Mouse (Mus musculus) hindlimb bud, embryonic 11.5 days (tissue): ENCODE results near the gene Grin2d.
"Not testable (repeated sequence)": the region's sequence is repeated elsewhere in the genome, so short reads cannot be mapped to it uniquely, and the experiment has no call there.

Experiments used
- DNase-seq: peaks from one replicate; pipeline ENCODE4 v3.0.0-alpha.2; 2012; ENCODE audit warnings: low read depth, low spot score; ENCODE audit errors: extremely low spot score

Gene Grin2d

DNA sequence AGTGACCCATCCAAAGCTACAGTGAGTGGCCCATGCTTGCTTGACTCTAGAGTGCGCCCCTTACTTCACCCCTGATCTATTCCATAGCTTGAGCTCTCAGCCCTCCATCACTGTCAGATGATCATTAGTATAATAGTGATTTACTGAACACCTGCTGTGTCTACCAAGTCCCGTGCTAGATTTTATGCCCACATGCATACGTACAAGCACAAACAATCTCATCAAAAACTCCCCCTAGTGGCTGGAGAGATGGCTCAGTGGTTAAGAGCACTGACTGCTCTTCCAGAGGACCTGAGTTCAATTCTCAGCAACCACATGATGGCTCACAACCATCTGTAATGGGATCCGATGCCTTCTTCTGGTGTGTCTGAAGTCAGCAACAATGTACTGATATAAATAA lies 19.9 kb upstream of the Grin2d start:
- DNase-seq: not testable (repeated sequence)

DNA sequence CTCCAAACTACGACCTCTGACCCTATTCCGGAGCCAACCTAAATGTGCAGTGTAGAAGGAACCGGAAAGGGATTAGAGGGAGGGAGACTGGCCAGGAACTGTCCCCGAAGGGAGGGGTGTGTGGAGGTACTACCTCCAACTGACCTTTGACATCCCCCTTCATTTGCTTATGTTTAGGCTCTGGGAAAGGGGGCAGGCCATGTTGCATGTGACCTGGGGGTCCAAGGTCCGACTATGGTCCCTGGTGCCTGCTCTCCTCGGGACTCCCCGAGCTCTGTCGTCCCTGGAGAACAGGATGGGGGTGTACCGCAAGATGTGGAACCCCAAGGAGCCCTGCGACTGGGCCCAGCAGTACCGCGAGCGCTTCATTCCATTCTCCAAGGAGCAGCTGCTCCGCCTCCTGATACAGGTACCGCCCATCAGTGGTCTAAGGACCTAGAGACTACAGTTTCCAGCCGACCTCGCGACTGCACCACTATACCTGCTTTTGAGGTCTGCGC lies 19.1 kb upstream of the Grin2d start:
- no peak for DNase-seq

DNA sequence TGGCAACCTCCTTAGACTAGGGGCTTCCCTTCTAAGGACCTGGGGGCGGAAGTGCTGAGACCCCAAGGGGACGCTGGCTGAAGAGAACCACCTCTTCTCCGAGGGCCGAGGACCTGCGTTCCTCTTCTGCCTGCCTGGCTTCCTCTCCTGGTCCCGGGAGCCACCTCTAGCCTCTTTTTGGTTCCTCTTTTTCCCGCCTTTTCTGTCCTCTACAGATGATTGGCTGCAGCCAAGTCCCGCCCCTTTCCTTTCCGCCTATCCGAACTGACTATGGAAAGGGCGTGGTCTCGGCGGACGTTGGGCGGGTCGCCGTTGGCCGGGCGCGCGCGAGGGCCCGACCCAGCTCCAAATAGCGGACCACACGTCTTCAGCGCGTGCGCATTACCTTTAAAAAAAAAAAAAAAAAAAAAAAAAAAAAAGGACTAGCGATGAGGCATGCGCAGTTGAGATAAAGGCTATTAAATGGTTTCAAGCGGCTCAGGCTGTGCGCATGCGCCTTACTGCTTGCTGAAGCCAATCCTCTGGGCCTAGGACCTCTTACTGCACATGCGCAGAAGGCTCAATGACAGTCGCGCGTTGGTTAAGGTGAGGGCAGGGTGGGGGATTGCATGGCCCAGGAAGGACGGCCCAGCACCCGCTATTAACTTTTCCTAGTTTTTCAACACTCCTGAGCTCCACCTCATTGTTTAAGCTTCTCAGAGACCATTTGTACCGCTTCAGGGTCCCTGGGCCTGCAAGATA lies 18.5 kb upstream of the Grin2d start, which contains the start of the genes Syngr4 and Tmem143:
Syngr4 (minus strand) TSS at position 198 of the 741 bp plus-strand sequence.
Tmem143 (plus strand) TSS at position 425 of the 741 bp plus-strand sequence.
- peak; percentile 99 for DNase-seq

DNA sequence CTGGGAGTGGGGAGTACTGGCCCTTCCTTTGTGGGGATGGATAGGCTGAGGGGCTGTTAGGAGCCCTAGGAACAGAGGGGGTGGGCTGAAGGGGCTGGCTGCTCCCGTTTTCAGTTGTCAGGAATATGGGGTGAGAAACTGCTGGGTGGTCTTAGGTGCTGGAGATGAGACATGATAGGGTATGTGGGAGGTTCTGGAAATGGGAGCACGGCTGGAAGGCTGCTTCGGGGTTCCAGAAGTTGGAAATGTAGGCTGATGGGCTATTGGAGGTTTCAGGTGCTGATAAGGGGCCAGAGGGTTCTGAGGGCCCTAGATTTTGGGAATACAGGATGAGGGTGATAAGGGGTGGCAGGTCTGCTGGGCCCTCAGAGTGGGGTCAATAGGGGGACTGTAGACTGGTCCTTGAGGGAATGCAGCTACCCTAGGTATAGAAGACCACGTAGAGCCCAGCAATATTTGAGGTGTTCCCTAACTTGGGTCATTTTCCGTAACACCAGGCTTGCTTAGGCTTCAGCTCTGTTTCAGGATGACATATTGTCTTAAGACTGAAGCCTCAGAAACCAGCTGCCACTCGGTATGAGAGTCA lies 17.8 kb upstream of the Grin2d start:
- no peak for DNase-seq

DNA sequence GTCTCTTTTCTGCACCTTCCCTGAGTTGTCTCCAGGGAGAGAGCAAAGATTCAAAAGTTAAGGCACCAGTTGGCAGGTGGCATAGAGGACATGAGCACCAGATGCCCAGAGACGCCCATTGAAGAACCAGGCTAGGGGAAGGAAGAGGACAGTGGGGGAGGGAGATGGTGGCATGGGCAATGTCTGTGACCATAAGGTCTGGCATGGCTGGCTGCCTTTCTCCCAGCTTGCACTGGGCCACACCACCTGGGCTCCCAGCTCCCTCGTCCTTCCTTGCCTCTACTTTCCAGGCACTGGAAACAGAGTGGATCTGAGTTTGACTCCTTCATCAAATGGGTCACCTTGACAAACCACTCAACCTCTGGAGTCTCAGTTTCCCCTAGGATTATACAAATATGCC lies 14.5 kb upstream of the Grin2d start:
- no peak for DNase-seq

DNA sequence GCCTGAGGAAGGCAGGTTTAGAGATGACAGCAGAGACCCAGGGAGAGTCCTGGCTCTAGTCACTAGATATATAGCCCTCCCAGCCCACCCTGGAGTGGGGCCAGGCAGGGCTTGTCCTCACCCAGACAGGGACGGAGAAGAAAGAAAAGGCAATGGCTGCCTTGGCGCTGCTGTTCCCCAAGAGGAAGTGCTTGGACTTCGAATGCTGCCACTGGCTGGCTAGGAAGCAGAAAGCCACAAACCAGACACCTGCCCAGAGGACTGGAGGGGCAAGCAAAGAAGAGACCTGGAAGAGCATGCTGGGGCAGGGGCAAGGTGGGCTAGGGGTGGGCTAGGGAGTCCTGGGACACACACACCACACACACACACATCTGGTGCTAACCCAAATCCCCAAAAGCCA lies 9.1 kb upstream of the Grin2d start:
- DNase-seq: no peak

DNA sequence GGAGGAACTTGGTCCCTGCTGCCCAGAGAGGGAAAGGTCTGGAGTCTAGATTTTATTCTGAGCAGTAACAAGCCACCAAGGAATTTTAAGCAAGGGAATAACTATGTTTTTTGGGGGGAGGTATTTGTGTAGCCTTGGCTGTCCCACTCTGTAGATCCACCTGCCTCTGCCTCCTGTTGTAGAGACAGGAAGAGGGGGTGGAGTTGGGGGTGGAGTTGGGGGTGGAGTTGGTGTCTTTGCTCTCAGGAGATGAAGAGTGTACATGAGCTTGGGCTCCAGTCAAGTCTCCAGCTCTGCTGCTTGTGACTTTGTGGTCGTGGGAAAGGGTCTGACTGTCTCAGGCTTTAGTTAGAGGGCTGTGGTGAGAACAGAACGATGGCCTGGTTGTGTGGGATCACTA lies 2.8 kb upstream of the Grin2d start:
- DNase-seq: no peak

DNA sequence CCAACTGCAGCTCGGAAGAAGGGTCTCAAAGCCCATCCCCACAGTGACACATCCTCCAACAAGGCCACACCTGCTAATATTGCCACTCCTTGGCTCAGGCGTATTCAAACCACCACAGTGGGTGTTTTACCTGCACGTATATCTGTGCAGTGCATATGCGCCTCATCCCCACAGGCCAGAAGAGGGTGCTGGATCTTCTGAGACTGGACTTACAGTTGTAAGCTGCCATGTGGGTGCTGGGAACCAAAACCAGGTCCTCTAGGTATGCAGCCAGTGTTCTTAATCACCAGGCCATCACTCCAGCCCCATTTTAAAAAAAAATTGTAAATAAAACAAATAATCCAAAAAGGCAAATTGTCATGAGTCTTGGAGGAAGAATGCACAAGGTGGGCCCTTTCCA lies 2.4 kb upstream of the Grin2d start:
- no peak for DNase-seq

DNA sequence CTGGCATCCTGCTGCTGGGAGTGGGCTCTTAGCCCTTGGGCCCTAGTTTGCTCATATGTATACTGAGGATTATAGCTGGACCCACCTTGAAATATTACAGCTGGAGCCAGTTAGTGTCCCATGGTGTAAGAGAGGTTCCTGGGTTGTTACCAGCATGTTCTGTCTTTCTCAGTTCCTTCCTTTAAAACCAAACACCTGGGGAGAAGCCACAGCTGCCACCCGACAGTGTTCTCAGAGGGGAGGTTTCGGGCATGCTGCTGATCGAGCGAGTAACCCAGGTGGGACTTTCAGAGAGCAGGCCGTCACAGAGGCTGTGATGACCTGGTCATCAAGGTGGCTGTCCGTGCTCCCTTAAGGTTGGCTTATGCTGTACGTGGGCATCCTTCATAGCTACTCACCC lies 1.3 kb downstream of the Grin2d start:
- no peak for DNase-seq

DNA sequence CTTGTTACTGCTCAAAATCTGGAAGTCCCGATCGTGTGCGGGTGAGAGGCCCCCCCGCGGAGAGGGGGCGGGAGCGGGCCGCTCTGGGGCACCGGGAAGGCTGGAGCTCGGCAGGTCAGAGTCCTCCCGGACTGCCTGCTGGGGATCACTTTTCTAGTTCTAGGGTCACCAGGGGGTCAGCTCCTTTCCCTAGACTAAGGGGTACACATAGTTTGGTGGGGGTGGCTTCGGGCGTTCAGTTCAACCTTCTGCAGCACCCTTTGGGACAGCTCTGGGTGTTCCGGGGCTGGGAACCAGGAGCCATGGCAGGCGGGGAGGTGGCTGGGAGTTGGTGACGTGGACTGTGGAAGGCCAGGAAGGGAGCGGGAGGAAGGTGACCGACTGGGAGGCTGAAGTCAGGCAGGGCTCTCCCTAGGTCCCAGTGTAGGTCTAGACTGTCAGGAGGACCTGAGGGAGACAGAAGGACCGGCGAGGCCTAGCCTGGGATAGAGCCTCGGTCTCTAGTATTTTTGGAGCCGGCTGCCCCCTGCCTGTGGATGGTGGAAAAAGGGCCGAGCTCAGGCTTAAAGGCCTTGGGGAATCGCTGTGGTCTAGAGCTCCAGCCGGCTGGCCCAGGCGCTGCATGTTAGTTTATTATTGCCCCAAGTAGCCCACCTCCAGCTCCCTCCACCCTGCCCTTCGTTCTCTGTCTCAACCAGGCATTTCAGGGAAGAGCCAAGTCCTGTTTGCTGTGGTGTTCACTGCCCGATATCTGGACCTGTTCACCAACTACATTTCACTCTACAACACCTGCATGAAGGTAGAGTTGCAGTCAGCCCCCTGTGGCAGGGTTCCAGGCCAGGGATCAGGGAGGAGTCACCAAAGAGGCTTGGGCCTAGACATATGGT lies 4.9 kb downstream of the Grin2d start:
- DNase-seq: no peak

DNA sequence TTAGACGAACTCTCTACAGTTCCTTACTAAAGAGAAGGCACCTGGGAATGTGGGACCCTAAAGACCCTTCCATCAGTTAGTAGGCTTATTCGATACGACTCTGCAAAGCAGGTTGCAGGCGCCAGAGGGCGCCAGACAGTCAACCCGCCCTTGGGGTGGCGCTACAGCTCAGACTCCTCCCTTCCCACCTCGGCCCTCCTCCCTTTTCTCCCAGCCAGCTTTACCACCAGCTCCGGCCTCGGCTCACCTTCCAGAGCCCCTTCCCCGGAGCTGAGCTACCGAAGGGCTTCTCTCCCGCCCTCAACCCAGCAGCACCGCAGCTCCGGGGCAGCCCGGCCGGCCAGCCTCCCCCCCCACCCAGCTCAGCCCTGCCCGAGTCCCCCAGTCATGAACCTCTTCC lies 5.6 kb downstream of the Grin2d start, which contains the start of gene Kdelr1:
Kdelr1 (plus strand) TSS at position 149 of the 400 bp plus-strand sequence.
- peak; percentile 95 for DNase-seq

DNA sequence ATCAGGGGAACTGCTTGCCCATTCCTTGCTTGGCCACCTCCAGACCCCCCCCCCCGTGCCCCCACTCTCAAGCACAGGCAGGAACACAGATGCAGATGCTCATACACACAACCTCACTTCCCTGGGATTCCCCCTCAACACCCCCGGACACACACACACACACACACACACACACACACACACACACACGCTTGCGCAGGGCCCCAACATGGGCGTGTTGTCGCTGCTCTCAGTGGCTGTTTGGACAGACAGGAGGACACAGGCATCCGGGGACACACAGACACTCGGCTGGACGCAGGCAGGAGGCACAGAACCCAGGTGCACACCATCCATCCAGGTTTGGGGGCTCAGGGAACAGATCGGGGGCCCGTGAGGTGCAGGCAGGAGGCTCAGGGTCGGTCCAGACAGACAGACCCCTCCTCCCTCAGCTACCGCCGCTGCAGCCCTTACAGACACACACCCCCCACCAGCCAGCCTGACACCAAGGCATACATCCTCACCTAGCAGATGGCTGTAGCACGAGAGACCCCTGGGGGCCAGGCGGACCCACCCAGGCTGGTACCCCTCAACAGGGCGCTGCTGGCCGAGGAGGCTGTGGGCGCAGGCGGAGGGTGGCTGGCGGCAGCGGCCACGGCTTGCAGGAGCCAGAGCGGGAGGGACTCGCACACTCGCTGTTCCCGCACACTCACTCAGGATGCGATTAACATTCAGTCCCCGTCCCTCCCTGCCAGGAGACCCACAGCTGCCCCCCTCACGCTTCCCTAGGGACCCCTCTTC lies 7.7 kb downstream of the Grin2d start:
- DNase-seq: no peak

DNA sequence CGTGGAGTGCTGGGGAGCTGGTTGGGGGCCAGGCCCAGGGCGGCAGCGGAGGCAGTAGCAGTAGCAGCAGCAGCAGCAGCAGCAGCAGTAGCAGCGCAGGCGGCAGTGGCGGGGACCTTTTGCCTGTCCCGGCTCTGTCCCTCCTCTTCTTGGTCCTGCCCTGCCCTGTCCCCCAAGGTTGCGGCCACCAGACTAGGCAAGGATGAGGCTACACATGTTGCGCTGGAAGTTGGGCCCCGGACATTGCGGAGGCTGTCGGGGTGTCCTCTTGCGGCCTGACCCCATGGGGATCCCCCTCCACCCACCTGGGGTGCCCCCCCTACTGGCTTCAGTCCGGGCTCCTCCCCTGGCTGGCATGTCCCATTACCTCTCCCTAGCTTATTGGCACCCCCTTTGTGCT lies 8.4 kb downstream of the Grin2d start:
- DNase-seq: no peak

DNA sequence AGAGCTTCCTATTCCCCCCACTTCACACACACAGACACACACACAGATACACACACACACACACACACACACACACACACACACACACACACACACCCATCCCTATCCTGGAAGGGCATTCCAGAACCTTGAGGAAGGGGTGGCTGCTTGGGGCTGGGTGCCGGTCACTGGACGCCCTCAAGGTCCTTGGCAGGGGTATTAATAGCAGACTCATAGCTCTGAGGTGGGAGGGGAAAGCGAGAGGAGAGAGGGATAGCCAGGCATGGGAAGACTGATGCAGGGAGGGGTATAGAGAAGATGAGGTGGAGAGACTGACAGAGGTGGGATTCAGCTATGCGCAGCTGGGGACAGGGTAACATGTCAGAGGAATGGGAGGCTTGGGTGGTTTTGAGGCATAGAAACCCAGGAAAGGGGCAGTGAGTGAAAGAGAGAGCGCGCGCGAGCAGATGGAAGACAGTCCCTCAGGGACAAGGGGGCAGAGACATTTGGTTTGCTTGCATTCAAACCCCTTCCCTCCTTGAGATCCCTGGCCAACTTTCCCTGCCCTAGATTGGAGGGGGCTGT lies 9.0 kb downstream of the Grin2d start:
- DNase-seq: no peak

DNA sequence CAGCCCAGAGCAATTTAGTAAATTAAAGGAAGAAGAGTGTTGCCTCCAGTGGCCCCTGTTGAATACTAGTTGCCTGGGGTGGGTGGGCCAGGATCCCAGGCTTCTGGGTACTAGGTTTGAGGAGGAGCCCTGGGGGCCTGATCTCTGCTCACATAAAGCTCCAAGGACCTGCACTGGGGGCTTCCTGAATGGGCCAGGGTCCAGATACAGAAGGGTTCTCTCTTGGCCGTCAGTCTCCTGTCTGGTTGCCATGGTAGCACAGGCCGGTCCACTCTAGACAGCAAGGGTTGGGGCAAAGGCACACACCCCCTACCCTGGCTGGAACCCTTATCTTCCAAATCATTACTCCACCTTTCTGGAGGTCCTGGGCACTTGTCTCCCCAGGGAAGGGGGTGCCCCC lies 10.3 kb downstream of the Grin2d start:
- no peak for DNase-seq

DNA sequence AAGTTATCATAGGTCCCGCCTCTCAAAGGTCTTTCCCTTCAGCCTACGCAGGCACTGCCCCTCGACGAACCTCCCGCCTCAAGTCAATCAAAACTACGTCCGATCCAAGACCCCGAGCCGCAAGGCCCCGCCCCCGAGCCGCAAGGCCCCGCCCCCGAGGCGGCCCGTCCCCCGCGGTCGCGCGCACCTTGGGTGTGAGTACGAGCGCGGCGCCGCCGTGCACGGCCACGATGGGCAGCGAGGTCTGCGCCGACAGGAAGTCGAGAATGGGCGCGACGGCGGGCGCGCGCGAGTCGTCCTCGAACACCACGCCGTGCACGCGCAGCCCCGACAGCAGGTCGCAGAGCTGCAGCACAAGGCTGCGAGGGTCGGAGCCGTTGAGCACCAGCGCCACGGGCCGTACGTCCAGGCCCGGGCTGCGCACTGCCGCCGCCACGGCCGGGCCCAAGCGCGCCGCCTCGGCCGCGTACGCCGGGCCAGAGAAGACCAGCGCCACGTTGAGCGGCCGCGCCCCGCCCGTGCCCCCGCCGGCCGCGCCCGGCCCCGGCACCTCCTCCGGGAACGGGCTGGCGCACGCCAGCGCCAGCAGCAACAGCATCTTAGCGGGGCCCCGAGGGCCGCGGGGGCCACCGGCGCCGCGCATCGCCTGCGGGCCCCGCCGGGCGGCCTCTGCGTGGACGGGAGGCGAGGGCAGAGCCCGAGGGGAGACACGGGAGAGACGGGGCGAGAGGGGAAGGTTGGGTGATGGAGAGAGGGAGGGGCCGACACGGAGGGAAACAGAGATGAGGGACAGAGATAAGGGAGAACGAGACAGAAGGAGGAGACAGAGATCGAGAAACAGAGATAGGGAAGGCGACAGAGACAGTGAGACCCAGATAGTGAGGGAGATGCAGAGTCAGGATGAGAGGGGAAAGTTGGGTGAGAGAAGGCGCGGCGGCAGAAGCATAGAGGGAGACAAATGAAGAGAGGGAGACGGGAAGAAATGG lies 12.0 kb downstream of the Grin2d start:
- DNase-seq: peak; percentile 52

DNA sequence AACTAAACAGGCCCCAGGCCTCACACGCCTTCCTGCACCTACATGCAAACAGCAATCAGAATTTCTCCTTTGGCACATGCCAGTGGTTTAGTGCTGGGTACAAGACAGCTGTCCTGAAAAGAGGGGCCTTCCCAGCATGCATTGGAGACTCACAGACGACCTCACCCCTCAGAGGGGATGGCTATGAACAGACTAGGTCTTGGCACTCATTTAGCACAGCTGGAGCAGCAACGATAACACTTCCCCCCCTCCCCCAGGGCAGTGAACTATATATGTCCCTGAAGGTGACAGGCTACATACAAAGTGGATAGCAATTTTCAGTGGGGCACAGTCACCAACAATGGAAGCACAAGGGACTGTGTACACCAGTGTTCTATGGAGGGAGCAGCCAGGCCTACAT lies 13.7 kb downstream of the Grin2d start:
- DNase-seq: no peak

DNA sequence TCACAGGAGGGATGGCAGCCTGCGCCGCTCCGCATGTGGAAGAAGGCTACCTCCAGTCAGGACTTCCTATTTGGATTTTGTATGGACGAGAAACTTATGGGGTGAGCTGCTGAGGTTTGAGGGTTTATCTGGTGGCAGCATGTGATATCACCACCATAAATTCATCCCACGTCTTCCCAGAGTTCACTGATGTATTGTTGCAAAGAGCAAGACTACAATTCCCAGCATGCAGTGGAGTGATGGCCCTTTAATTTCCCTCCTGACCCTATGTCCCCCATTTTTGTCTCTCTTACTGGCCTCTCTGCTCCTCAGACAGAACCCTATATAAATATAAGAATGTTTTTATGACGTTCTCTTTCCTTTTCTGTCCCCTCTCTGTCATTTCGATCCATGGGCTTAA lies 15.4 kb downstream of the Grin2d start:
- DNase-seq: no peak

DNA sequence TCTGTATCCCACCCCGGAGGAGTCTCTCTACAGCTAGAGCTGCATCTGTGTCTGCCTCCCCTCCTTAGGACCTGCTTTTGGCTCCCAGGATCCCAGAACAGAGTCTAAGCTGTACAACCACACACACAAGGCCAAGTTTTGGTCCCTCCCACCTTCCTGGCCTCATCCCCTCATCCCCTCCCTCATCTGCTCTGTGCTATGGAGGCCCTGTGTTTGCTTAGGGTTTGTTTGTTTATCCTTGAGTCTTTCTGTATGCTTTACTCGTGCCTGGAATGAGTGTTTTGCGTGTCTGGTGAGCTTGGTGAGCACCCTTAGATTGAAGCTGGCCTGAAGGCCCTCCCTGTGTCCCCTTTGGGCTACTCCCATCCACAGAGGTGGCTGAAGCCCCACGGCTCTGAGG lies 19.2 kb downstream of the Grin2d start:
- DNase-seq: no peak
